Mouse (Mus musculus) ovary, postnatal 10 days (tissue): ENCODE results near the gene Epop.

Source experiments
- DNase-seq: peaks from one replicate; pipeline ENCODE4 v3.0.0; 2022; ENCODE audit warnings: low spot score

The Epop gene

DNA sequence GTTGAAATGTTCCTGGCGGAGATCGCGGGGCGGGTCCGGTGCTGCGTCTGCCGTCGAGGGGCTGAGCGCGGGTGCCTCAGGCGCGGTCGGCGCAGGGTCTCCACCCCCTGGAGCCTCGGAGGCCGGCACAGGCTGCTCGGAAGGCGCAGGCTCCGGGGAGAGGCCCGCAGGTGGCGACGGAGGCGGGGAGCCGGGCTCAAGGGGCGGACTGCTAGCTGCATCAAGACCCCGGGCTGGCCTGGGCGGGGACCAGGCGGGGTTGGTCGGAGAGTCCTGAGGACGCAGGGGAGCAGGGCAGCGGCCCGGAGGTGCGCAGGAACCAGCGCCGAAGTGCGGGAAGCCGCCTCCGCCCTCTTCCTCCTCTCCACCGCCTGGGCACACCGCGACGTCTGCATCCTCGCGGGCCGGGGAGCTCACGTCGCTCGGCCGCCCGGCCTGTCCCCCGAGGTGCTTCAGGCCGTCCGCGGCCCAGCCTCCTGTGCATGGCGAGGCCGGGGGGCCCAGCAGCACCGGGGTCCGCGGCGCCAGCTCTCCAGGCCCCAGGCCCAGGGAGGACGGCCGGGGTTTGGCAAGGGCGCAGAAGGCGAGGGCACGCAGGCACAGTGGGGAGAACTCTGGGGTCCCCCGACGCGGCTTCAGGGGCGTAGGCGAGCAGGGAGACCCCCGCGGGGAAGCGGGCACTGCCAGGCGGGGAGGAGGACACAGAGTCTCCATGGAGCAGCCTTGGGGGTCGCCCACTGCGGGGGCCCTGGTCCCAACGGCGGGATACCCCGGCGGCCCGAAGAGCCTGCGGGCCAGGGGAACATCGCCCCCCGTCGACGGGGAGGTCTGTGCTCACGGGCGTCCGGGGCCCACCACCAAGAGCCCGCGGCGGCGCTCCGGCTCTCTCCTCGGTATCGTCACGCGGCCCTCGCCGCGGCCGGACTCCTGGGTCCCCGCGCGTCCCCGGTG, 659 bp downstream of the Epop start:
- no peak for DNase-seq

DNA sequence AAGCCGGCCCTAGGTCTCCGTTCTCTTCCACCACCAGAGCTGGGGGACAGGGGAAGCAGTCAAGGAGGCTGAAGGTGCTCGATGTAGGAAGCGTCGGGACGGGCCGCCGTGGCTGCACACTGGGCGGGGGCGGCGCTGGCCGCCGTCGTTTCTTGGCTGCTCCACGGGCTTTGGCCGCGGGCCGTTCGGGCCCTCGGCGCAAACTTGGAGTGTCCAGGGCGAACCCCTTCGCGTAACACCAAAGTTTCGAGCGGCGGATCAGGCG, 1.3 kb downstream of the Epop start:
- DNase-seq = no peak

DNA sequence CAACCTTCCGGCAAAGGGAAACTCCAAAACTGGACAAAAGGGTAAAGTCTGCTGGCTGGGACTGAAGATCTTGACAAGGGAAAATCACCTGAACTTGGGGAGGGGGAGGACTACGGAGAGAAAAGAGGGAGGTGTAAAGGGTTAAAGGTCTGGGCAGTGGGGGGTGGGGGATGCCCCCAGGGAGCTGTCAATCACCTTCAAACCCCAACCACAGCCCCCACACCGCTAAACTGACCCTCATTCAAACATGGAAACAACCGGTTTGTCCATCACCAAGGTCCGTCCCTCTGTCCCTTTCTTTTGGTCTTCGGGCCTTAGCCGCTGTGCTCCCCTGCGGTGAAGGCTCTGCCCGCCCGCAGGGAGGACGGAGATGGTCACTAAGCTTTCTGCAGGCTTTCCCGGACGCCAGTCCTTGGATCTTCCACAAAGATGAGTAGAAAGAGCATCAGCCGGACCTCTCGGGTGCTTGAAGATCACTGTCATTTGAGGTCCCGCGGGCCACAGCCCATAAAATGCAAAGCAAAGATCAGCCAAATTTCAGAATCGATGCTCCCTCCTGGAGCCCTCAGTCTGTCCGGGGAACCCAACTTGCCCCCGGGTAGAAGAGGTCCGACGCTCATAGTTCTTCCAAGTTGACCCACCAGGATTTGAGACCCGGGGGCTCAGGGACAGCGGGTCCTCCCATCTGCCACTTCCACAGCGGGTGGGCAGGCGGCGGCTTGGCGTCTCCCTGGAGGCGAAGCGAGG, 1.8 kb downstream of the Epop start:
- DNase-seq = no peak

DNA sequence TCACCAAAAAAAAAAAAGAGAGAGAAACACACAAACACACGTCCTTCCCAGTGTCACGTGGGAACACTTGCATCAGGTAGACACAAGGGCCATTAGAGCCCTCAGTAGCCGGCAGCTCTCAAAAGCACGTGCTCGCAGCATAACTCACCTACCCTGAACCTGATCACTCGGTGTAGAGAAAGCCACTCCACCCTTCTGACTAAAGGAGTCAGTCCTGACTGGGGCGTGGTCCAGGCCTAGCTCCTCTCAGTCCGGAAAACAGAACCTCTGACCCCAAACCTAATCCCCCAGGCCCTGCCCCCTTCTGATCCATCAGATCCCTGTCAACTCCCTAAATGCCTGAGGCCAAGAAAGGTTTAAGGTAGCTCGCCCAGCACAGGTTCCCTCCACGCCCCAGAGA, 2.7 kb downstream of the Epop start:
- no peak for DNase-seq

DNA sequence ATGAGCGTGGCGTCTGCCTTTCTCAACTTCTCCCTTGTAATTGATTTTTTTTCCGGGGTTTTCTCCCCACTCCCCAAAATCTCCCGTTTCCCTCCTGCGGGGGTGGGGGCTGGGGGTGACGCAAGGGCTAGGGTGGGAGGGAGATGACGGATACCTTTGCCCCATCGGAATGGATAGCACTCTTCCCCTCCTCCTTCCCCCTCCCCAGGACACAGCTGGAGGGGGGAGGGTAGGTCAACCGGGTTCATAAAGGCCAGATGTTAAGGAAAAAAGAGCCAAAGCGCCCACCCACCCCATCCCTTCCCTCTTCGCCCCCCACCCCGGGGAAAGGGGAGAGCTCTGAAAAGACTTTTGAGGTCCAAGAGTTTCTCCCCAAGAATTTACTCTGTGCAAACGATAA, 3.1 kb downstream of the Epop start:
- DNase-seq = no peak

DNA sequence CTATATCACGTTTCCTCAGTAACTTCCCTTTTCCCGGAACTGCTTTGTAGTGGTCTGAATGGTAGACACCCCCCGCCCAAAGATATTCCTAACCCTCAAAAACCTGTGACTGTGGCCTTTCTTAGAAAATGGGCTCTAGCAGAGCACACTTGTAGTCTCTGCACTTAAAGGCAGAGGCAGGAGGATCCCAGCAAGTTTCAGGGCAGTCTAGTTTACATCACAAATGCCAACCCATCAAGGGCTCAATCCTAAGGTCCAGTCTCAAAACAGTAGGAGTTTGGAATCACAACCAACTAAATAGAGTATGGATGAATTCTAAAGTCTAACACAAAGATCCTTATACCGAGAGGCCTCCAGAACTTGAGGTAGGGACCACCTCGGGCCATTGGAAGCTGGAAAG, 4.0 kb downstream of the Epop start:
- no peak for DNase-seq

DNA sequence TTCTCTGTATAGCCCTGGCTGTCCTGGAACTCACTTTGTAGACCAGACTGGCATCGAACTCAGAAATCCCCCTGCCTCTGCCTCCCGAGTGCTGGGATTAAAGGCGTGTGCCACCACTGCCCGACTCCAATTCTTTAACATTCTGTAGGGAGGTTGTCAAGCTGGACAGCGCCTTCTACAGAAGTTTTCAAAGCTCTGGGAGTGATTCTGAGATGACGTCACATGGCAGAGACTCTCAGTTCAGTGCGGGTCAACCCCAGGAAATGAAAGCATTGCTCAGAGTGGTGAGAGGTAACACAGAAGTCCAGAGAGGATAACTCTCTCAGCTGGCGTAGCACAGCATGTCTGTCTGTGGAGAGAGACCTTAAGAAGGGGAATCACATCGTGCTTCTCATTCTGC, 6.3 kb downstream of the Epop start:
- no peak for DNase-seq

DNA sequence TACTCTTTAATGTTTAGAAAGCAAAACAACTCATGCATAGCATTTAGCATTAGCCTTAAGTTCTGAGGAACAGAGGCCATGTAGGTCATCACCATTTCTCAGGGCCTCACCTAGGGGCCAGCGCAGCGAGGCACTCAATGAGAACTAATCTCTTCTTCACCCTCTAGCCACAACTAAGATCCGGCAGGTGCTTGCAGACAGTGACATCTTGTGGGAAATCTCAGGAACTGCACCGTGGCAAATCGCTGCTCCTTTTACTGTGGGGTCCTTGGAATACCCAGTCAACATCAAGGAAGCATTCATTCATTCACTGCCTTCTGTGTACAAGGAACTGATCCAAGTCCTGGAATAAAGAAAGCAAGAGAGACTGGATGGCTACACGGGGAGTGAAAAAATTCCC, 7.1 kb downstream of the Epop start:
- DNase-seq = peak; percentile 34

DNA sequence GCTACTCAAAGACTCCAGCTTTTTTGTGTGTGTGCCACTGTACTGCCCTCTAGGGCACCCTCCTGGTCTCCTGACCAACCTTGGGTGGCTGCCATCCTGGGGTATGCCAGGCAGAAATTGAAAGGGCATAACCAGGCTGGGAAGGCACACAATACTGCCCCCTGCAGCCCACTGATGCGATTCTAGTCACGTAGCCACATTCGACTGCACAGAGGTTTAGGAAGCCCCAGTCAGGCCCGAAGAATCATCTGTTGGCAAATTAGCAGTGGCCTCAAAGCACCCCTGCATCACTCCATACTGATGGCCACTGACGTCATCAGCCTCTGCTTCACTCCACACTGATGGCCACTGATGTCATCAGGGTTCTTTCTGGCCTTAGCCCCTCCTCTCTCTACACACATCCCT, 10.1 kb downstream of the Epop start:
- peak; percentile 27 for DNase-seq

DNA sequence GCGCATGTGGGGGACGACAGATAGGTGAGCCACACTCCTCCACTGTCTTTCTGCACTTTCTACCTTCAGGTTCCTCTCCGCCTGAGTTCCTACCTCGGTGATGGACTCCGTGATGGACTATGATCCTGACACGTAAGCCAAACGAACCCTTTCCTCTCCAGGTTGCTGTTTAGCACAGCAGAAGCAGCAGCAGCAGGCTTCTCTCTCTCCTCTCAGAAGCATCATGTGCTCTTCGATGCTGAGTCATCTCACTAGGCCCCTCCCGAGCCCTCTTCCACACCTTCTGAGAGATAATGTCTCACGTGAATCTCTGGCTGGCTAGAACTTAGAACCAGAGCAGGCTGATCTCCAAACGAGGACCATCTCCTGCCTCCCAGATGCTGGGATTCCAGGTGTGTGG, 11.1 kb downstream of the Epop start:
- DNase-seq = no peak

DNA sequence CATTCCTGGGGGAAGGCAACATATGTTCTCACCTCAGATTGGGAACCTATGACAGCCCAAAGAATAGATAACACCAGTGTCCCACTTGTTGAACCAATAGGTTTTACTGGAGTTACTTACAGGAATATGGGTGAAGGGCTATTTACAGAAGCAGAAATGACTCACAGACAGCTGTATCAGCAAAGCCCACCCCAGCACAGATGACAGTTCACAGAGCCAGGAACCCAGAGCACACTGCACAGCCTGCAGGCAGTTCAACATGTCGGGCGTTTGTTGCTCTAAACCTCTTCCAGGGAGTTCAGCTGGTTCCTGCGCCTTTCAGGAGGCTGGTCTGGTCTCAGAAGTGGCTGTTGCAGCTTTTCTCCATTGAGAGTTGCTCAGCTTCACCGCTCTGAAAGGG, 14.2 kb downstream of the Epop start:
- no peak for DNase-seq

DNA sequence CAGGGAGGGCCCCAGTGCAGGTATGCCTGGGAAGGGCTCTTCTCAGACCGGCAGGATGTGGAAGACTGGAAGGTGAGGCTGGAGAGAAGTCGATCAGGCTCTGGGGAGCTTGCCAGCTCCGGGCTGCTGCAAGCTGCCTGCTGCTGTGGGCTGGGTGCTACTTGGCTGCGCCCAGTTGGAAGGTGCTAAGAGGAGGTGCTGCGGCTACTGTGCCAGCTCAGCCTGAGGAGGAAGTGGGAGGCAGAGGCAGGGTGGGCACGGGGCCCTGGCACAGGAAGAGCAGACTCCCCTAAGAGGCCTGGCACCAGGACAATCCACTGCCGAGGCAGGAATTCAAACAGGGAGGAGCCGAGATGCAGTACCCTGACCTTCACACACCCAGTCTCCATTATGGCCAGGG, 18.4 kb downstream of the Epop start:
- DNase-seq = no peak

DNA sequence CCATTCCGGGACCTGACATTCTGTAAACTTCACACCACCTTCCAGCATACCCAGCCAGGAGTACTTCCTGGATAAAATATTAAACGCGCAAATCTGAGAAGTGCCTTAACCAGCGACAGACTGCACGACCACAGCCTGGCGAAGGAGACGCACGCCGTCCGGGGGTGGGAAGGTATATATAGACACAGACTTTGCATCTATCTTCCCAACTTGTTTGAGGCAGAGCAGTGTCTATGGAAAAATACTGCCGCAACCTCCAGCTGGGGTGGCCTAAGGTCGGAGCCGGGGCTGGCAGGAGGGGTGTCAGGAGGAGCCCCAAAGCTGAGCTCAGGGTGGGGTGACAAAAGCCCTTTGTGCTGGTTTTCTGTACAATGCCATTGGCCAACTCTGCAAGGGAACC, 19.8 kb downstream of the Epop start:
- DNase-seq = no peak

DNA sequence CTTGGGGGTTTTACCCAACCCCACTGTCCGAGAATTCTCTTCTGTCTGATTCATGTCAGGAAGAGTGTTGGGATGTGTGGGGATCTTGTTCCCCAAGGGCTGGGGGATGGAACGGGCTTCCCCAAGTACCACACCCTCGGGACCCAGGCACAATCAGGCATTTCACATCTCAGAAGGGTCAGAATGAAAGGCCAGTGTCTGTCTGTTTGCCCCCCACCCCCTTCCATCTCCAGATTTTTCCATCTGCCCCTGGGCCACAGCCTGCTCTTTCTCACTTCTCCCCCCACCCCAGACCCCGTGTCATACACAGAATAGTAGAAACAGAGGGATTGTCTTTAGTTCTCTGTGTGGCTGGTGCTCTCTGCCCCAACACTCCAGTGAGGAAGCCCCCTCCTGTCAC, 20.6 kb downstream of the Epop start:
- DNase-seq = no peak

DNA sequence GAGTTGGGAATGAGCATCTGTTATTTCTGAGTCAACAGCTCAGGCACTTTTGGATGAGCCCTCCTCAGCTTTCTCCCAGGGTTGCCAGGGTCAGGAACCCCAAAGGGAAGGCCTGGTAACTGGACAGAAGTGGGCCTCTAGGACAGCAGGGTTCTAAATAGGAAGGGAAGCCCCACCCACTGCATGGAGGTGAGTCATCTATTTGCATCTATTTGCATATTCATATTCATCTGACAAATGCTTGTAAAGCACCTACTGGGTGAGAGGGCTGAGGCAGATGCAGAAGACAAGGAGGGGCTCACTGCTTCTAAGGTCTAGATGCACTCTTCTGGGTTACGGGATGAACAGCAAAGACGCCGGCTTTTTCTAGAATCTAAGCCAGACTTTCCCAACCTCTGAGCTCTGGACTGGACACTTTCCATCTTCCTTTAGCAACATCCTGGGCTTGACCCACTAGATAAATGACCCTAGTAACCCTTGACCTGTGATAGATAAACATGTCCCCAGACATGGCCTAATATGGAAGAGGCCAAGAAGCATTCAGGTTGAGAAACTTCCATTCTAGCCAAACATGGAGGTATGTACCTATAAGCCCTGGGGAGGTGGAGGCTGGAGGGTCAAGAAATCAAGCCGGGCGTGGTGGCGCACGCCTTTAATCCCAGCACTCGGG, 22.3 kb downstream of the Epop start:
- no peak for DNase-seq

DNA sequence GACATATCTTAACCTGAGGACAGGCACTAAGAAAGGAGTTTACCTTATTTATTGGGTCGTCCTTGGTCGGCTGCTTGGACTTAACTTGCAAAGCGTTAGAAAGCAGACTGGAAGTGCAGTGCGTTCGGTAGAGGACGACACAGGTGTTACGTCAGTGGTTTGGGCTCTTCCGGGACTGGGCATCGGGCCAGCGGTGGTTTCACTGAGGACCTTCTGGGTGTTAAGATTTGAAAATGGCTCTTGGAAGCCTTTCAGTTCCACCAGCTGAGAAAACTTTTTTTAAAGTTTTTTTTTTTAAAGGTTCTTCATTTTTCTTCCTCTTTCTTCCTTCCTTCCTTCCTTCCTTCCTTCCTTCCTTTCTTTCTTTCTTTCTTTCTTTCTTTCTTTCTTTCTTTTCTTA, 25.6 kb downstream of the Epop start:
- DNase-seq = no peak

DNA sequence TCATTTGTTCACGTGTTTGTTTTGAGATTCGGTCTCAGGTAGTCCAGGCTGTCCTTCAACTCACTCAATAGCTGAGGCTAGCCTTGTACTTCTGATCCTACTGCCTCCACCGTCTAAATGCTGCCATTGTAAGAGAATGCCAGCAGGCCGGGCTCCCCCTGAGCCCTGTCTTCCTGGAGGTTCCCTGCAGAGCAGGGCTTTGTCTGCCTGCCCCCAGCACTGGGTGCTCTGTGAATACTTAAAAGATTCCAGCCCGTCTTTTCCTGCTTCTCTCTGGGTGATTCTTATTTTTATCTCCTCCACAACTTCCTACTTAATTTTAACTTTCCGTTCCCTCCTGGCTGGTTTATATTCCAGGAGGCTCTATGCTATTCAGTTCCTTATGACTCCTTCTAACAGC, 27.3 kb downstream of the Epop start:
- no peak for DNase-seq

DNA sequence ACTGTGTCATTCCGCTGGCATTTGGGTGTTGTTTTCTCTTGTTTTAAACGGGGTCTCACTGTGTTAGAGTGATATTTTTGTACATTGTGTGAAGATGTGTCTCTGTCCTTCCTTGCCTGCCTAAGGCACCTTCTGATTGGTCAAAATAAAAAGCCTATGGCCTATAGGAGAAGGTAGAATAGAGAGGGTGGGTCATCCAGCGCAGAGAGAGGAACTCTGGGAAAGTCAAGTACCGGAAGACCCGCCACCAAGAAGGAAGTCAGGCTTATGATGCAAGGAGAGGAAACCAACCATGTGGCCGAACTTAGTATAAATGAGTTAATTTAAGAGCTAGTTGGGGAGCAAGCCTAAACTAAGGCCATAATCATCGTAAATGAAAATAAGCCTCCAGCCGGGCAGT, 30.4 kb downstream of the Epop start:
- no peak for DNase-seq

DNA sequence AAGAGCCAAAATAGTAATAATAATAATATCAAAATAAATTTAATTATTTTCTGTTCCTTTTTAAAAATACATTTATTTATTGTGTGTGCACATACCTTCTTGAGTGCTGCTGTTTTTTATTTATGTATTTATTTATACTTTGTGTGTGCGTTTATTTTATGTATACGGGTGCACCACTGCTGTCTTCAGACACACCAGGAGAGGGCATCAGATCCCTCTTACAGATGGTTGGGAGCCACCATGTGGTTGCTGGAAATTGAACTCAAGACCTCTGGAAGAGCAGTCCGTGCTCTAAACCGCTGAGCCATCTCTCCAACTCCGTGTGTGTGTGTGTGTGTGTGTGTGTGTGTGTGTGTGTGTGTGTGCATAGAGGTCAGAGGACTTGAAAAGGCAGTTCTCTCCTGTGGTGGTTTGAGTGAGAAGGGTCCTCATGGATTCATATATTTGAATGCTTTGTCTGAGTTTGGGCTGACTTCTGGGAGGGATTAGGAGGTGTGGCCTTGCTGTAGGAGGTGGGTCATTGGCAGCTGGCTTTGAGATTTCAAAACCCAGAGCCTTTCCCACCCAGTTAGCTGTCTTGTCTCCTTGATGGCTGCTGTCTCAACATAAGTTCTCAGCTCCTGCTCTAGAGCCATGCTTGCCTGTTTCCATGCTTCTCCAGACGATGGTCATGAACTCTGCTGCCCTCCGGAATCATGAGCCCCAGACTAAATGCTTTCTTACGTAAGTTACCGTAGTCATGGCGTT, 31.4 kb downstream of the Epop start:
- no peak for DNase-seq

DNA sequence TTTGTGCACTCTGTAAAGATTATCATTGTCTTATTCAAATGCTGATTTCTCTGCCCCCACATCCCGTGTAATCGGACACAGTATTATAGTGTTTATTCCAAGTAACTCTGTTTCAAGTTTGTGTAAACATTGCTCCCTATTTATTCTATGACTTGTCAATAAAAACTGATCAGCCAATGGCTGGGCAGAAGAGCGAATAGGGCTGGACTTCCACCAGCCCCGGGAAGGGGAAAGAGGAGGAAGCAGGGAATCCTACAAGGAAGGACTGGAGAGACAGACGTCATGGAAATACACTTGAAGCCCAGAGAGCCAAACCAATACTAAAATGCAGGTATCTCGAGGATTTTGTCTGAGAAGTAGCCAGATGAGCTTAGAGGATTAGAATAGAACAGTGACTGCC, 35.4 kb downstream of the Epop start:
- no peak for DNase-seq

DNA sequence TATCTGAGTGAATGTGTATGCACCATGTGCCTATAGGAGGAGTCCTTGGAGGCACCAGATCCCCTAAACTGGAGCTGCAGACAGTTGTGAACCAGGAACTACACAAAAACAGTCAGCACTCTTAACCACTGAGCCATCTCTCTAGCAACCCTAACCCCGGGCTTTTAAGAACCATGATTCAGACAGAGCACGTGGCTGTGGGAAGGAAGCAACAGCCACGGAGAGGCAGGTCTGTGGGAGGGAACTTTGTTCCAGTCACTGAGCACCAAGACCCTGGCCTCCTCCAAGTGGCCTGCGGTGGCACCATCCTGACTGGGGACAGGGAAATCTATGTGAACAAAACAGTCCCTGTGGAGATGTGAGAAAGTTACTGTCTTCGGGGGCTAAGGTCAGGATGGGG, 37.6 kb downstream of the Epop start:
- no peak for DNase-seq

DNA sequence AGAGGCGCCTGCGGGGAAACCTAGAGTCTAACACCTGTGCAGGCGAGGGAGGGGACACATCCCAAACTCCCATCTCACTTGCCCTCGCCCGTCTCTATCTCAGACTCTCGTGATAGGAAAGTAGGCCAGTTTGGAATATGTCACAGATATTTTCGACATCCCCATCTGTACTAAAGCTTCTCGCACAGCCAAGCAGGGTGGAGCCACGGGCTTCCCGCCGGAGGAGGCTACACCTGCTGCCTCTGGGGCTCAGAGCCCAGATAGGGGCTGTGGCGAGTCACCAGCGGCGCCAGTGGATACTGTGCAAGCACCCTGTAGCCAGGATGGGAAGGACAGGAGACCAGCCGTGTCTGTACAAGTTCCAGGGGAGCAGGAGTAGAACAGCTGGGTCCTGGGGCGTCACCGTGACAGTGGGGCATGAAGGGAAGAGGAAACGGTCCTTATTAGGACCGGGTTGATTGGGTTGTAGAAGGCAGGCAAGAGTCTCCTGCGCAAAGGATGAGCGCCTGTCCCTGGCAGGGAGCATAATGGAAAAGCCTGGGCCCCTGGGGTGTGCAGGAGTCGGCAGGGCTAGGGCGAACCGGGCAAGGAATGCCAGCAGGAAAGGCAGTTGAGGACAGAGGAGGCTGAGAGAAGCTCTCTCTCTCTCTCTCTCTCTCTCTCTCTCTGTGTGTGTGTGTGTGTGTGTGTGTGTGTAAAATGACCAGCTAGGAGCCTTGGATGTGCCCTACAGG, 39.1 kb downstream of the Epop start:
- no peak for DNase-seq
